Mouse (Mus musculus) MN1 (cell line): ENCODE data around the gene Txnrd3.
A peak's percentile ranks its signal among the peaks of the same experiment; 100 is the strongest.

Experiments
- DNase-seq: peaks from one replicate; pipeline ENCODE4 v3.0.0-alpha.2; 2016; ENCODE audit warnings: low spot score

The Txnrd3 gene

DNA sequence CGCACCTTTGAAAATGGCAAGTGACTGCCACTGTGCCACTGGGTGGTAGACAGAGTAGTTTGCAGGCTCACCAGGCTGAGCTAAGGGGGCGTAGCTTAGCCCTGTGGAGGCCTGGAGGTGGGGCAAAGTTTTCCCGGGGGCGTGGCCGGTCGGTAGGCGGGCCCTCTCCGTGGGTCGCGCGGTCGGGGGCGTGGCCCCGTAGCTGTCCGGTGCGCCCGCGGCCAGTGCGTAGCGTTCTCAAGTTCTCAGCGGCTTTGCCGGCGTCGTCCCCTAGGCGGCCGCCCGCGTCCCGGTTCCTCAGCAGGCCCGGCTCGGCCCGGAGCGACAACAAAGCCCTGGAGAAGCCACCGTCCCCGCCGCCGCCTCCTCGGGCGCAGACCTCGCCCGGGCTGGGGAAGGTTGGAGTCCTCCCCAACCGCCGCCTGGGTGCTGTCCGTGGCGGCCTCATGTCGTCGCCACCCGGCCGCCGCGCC lies at the start of gene Txnrd3:
Gene Txnrd3, plus strand, starts transcription at position 191 of the 473 bp plus-strand sequence.
- peak; percentile 94 for DNase-seq

DNA sequence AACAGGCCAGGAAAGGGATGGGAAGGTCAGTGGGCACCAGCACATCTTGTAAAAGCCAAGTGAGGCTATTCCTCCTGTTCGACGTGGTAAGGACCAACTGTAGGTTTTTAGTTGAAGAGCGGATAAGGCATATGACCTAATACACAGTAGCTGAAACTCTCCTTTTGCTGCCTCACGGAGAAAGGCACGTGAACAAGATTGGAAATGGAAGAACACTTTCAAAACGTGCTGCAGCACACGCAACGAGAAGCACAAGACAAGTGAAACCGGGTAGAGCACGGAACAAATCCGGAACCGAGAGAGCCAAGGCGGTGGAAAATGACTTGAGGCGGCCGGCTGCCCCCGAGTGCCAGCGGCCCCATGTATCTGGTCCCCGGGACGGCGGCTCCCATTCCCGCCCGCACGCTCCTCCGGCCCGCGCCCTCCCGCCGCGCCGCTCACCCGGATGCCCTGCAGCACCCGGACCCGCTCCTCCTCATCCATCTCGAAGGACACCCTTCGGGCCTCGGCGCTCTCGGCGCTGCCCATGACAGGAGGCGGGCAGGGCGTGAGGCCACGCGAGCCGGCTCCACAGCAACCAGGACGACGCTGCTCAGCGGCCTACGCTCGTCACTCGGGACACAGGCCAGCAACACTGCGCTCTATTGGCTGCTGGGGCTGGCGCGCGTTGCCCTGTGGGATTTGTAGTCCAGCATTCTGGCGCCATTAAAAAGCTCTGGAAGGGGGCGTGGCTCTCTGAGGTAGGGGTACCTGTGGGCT lies 48.6 kb upstream of the Txnrd3 start, which contains the start of gene Chchd6:
Gene Chchd6, minus strand, starts transcription at position 635 of the 759 bp plus-strand sequence.
- DNase-seq, result peak; percentile 94

DNA sequence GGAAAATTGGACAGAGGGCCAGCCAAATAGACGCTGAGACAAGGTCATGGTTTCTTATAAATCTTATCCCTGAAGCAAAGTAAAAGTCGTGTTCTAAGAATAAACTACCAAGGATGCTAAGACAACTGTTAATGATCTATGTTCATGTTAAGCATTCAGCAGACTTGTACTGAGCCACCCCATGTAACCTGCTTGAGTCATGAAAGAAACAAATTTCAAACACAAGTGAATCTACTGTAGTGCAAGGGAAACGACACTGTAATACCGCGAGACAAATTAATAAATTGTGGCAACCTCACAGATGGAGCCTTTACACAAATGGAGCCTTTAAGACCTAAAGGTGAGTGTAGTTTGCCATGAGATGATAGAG lies 48.0 kb upstream of the Txnrd3 start:
- no peak for DNase-seq

DNA sequence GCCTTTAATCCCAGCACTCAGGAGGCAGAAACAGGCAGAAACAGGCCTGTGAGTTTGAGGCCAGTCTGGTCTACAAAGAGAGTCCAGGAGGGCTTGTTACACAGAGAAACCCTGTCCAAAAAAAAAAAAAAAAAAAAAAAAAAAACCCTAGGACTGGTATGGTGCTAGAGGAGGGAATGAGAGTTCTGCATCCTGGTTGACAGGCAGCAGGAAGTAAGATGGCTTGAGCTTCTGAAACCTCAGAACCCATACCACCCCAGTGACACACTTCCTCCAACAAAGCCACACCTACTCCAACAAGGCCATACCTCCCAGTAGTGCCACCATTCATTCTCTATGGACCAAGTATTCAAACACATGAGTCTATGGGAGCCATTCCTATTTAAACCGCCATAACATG lies 47.3 kb upstream of the Txnrd3 start:
- no peak for DNase-seq

DNA sequence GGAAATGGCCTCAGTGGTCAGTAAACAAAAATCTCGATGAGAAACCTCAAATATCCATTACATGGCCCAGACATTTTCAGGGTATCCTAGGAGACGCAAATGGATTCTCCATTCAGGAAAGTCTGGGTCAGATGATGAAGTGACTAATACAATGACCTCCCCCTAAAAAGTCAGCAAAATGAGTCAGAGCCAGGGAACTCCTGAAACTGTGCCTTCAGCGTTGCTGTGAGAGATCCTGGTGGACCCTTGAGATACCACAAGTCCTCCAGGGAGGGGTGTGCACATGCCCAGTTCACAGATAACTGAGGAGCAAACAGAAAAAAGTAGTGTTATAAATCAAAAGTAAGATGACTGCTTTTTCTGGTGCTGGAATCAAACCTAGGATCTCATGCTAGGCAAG lies 37.7 kb upstream of the Txnrd3 start:
- DNase-seq, result no peak

DNA sequence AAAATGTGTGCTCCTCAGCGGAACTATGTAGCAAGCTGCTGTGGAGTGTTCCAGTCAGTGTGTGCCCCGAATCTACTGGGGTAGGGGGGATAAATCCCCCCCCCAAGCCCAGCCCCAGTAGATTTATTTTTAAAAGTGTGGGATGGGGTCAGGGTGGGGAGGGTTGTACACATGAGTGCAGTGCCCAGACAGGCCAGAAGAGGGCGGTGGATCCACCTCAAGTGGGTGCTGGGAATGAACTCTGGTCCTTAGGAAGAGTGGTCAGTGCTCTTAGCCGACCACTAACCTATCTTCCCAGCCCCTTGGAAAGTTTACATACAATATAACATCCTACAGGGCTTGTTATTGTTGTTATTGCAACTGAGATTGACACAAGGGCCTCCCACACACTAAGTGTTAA lies 35.8 kb upstream of the Txnrd3 start:
- DNase-seq, result no peak

DNA sequence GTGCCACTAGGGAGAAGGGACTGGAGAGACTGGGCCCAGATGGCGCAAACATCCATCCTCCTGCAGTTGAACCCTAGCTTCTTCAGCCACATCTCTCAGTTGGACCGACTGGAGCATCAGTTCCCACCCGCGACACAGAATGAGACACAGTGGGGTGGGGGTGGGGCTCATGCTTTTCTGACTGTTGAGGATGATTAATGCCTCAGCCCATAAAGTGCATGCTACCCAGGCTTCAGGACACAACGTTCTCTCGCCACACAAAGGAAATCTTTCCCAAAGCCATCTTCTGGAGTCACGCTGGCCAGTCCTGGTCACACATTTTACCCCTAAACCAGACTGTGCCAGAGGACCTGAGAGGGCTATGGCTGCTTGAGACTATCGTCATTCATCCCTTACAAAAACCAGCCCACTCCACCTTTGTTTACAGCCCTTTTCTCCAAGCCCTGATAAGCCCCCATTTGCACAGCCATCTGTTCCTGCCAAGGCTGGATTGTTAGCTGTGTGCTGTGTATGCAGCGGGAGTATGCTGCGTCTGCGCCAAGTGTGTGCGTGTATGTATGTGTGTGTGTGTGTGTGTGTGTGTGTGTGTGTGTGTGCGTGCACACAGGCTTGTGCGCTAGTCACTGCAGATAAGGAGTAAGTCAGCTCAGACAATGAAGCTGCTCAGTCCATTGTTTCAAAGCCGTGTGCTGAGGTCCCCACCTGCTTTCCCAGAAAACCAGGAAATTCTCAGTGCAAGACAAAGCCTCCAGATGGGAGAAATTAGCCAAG lies 30.3 kb upstream of the Txnrd3 start:
- DNase-seq, result peak; percentile 61

DNA sequence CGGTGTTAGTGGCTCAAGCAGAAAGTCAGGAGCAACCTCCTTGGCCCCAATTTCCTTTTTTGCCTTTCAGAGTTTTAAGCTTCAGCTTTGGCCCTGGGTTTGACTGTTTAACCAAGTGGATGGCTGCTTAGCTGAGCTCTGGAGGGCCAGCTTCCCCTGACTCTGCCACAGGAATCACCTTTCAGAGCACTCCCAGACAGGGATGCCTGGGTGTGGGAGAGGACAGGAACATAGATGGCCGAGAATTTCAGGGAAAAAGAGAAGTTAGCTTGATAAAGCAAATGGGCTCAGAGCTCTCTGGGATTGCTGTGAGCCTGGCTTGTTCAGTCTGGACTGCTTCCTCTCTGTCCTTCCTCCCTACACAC lies 29.7 kb upstream of the Txnrd3 start:
- DNase-seq, result no peak

DNA sequence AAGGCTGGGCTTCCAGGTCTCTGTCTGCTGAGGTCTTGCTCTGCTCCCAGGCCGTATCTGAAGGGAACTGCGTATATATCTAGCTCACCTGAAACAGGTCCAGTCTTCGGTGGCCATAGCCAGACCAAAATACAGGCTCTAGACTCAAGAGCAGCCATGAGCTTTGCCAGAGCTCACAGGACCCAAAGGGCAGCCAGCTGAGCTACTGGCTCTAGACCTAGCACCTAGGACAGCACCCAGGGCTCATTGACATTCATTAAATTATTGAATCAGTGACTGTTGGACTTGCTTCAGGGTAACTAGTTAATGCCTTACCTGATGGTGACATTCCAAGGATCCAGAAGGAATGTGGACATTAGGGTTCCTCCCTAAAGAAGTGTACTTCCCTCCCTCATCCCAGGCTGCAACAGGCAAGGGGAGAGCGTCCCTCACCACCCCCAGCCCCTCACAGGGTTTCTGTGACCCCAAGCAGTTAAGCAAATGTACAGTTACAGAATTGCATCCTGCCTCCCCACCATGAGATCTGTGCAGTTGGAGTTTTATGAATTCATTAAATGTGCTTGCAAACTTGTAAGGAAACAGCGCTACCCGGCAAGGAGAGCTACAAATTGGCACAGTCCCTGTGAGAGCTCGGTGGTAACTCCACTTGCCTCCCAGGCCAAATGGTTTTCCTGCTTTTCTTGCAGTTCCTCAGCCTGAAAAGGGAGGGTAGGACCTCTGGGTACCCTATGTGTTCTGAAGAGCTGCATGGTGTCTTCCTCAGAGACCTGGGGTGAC lies 29.0 kb upstream of the Txnrd3 start:
- DNase-seq, result no peak

DNA sequence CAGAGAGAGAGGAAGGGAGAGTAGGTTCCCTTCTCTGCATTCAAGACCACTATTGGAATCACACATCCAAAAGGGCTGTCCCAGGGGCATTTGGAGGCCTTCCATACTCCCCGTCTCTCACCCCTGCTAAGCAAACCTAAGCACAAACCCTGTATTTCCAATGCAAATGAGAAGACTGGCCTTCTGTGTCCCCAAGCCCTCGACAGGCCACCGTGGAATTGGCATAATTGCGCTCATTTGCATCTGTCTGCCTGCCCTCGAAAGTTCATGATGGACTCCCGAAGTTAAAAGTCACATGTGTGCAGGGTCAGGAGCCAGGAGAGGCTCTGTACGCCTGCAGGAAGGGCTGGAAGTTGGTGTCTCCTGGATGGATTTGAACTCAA lies 28.4 kb upstream of the Txnrd3 start:
- no peak for DNase-seq

DNA sequence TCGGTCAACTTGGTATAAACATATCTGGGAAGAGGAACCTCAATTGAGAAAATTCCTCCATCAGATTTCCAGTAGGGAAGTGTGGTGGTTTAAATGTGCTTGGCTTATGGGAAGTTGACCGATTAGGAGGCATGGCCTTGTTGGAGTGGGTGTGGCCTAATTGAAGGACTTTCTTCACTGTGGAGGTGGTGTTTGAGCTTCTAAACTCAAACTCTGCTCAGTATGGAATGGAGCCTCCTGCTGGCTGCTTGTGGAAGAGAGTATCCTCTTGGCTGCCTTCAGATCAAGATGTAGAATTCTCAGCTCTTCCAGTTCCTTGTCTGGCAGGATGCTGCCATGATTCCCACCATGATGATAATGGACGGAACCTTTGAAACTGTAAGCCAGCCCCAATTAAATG lies 21.1 kb upstream of the Txnrd3 start:
- no peak for DNase-seq

DNA sequence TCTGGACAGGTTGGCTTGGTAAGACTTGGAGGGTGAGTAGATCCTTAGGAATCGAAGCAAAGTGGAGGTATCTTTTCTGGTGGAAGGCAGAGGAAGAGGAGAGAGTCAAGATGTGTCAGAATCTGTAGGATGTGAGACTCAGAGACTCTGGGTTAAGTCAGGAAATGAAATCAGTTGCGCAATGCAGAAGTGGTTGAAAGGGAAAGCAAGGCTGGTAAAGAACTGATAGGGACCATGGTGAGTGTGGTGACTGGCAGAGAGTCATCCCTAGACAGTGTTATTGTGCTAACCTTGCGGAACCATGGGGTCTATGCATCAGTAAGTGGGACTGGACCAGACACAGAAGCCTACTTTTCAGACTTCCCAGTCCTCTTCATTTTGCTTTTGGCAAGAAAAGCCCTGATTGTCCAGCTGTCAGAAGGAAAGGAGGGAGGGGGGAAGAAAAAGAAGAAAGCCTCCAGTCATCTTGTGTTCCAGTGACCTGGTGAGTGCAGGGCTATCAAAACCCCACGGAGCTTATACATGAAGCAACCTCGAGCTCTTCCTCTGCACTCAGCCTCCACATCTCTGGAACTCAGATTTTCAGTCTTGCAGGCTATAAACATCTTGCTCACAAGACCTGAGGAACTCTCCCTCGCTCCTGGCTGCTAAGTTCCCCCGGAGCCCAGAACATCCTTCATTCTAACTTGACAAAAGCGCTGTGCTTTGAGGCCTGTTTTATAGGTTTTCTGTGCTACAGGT lies 15.6 kb upstream of the Txnrd3 start:
- DNase-seq, result no peak

DNA sequence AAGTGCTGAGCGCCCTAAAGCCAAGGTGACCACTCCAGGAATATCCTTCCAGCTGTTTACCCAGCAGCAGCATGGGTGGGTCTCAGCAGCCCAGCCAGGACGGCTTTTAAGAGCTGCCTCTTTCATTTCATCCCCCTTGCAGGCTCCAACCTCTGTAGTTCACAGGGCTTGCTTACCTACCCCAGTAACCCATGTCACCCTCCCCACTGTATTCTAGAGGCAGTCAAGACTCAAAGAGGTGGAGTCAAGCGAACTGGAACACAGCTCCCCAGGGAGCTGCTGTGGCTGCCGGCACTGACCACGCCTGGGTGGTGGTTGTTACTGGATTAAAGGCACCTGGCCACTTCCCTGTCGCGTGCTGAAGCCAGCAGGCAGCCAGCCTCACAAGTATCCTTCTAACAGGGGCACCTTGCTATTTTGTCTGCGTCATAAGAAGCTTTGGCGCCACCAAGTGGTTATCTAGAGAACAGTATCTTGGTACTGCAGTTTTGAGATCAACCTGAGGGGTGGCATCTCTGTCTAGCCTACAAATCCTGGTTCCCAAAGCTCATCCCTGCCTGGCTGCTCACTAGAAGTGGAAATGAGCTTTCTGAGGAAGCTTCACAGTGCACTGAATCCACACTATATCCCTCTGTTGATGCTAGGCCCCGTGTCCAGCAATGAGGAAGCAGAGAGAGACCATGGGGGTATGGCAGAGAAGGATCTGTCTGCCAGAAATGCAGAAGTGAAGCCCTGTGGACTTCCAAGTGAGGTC lies 11.8 kb upstream of the Txnrd3 start:
- peak; percentile 87 for DNase-seq

DNA sequence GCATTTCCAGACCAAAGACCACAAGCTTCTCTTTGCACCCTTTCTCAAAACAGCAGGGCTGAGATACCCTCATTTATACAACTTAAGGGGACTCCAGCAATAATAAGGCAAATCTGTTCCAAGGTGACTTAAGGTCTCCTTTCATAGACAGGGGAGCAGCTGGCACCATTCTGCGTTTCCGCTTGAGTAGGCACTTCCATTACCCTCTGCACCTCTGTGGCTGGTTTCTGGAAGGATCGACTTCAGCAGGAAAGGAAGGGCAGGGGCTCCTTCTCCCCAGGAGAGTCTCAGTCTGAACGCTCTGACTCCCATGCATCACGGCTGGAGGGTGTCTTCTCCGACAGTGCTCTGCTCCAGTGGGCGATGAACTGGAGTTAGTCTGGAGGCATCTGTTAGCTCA lies 10.7 kb upstream of the Txnrd3 start:
- no peak for DNase-seq

DNA sequence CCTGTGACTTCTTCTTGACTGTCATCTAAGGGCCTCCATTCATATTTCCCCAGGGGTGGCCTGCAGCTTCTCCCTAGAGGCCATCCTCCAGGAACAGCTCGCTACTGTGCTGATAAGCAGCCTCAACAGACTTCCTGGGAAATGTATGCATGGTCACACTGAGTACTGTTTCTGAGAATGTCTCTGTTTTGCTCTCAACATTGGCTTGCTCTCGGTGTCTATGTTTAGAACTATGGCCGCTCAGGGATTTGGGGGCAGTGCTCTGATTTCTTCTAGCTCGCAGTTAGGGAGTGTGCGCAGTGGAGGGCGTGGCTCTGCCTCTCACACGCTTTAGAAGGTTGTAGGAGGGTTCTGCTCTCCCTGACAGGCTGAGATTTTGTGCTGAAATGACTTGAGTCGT lies 9.4 kb upstream of the Txnrd3 start:
- peak; percentile 34 for DNase-seq

DNA sequence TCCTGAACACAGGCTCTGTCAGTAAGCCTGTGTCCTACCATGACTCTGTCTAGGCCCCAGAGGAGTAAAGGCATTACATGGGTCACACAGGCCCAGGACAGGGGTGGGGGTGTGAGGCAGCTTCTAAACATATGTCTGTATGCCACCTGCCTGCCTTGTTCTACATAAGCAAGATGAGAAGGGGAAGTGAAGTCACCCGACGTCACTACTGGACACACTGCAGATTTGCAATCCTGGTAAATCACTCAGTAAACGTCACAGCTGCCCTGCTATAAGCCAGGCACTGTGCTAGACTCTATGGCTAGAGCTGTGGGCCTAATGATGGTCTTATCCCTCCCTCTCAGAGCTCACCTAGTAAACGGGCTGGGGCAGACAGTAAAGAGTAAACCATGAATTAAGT lies 5.8 kb upstream of the Txnrd3 start:
- DNase-seq, result no peak

DNA sequence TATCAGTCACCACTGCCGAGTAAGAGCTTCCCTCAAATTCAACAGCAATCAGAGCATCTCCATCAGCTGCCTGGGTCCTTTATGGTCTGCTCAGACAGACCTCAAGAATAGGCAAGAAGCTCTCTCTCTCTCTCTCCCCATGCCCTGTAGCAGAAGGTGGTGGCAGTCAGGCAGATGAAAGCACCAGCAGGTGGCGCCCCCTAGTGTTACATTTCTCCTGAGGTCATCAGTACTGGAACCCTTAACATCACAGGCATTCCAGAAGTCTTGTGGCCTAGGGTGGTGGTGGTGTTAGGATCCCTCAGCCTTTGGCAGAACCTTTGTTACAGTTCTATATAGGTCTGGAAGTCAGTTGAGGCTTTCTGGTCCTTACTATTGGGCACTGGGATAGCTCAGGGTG lies 4.8 kb upstream of the Txnrd3 start:
- DNase-seq, result peak; percentile 25

DNA sequence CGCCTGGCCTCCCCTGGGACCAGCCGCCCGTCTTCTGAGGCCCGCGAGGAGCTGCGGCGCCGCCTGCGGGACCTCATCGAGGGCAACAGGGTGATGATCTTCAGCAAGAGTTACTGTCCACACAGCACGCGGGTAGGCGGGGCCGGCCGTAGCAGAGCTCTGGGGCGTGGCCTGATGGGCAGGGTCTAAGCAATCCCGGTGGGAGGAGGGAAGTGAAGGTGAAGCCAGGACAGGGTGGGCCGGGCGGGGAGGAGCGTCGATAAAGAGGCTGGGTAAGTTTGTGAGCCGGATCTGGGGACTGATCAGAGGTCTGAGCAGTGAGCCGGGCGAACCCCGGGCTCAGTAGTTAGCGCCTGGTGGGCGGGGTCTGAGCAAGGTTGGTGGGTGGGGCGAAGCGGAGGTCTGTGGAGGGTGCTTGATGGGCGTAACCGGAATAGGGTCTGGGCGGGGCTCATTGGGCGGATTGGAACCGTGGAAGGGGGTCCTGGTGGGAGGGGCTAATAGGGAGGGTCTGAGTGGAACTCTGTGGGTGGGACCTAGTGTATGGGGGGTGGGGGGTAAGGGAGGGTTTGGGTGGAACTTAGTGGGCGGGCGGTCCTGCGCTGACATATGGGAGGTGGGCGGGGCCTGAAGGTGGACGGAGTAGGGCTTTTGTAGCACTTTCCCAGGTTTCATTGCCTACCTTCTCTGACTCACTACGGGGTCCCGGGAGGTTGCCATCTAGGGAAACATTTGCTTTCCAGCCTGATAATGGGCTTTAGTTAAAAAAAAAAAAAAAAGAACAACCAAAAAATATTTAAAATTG lies 685 bp downstream of the Txnrd3 start:
- peak; percentile 96 for DNase-seq

DNA sequence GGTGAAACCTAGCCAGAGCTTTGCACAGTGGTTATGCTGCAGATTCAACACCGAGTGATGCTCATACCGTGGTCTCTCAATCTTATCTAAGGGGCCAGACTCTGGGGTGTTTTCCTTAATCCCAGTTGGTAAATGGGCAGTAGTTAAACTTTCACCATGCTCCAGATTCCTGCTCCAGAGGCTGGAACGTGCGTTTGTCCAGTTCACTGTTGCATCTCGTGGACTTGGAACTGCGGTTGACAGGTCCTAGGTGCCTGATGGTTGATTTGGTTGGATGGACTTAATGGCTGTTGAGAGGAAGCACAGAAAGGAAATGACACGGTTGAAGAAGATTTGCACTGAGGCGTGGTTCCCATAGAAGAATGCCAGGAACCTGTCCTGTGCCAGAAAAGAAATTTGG lies 6.1 kb downstream of the Txnrd3 start:
- DNase-seq, result no peak

DNA sequence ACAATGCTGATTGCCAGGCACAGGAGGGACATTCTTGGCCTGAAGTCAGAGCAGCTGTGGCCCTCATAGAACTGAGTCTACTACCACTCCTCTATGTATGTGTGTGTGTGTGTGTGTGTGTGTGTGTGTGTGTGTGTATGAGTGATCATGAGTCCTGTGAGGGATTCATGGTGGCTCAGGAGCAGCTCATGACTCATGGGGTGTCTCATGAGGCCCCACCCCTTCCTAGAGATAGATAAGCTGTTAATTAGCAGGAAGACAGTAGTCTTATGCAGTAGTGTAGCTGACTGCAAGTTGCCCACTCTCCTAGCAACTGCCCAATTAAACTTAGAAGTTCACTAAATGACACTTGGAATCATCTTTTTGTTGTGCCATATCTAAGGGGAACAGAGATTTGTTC lies 8.0 kb downstream of the Txnrd3 start:
- no peak for DNase-seq
